Mouse (Mus musculus) gastrocnemius, postnatal 4 days (tissue): ENCODE data around the gene Rinl. TPM values are rescaled to one million over a fixed set of nuclear protein-coding genes. Genes with fewer than 3 reads are reported as not detected.
A peak's percentile ranks its signal among the peaks of the same experiment; 100 is the strongest.

Experiments used
- DNase-seq, 2 experiments: peaks; one replicate each; pipeline ENCODE4 v3.0.0; 2021 to 2022; ENCODE audit warnings: low spot score in 2 of 2, mixed read lengths in 2 of 2
- long read RNA-seq, 2 experiments: library from polyadenylated mRNA; stranded (forward); transcript quantifications; one replicate each; pipeline ENCODE4 v2.0.0; 2021
- total RNA-seq, 2 experiments: library from RNA; stranded (reverse); gene quantifications; 2 replicates each; pipeline ENCODE4 v1.2.3; 2021

Rinl gene
- 1 to 10 TPM; 1.7 to 1.8 TPM for total RNA-seq
- long read RNA-seq, experiment 1, partial matches to known transcripts, result 1 of 1 reads
- long read RNA-seq, experiment 1, other reads (novel, unspliced or antisense), result 0 of 1 reads
- long read RNA-seq, experiment 2, partial matches to known transcripts, result 3 of 6 reads
- long read RNA-seq, experiment 2, other reads (novel, unspliced or antisense), result 3 of 6 reads

GRCm38 (mm10) chr7:28788307-28789195 is at the start of gene Rinl:
Rinl (plus strand) TSS chr7:28788969.
- DNase-seq, result no peak

GRCm38 (mm10) chr7:28739829-28740228 is 48.9 kb upstream of the Rinl start:
- no peak for DNase-seq

- DNase-seq, result no peak
These were observed 47.8 kb upstream of the Rinl start for GRCm38 (mm10) chr7:28740949-28741348.

GRCm38 (mm10) chr7:28741368-28741708 is 47.4 kb upstream of the Rinl start:
- no peak for DNase-seq

- DNase-seq, result peak; percentile 91 to 92
These were observed 46.9 kb upstream of the Rinl start, which contains the start of the genes Mrps12 and Sars2 for GRCm38 (mm10) chr7:28741709-28742438. Mrps12 (minus strand) TSS chr7:28741820. Sars2 (plus strand) TSS chr7:28741992.

- DNase-seq, result no peak
These were observed 38.8 kb upstream of the Rinl start for GRCm38 (mm10) chr7:28749935-28750334.

- no peak for DNase-seq
These were observed 32.7 kb upstream of the Rinl start, which contains the start of gene Ccer2 for GRCm38 (mm10) chr7:28756079-28756478. Ccer2 (plus strand) TSS chr7:28756174.

GRCm38 (mm10) chr7:28758623-28759022 is 30.1 kb upstream of the Rinl start:
- no peak for DNase-seq

- DNase-seq, result no peak
These were observed 26.9 kb upstream of the Rinl start for GRCm38 (mm10) chr7:28761907-28762306.

- DNase-seq, result no peak
These were observed 23.6 kb upstream of the Rinl start for GRCm38 (mm10) chr7:28765211-28765610.

- DNase-seq, result peak; percentile 89 to 94
These were observed 22.4 kb upstream of the Rinl start, which contains the start of gene Sirt2 for GRCm38 (mm10) chr7:28766173-28766879. Sirt2 (plus strand) TSS chr7:28766735.

GRCm38 (mm10) chr7:28766910-28767309 is 21.9 kb upstream of the Rinl start:
- DNase-seq, result no peak

GRCm38 (mm10) chr7:28767462-28767965 is 21.3 kb upstream of the Rinl start, which contains the start of gene Nfkbib:
Nfkbib (minus strand) TSS chr7:28767512.
- no peak for DNase-seq

- DNase-seq, result no peak
These were observed 19.3 kb upstream of the Rinl start for GRCm38 (mm10) chr7:28769414-28769958.

- no peak for DNase-seq
These were observed 18.5 kb upstream of the Rinl start for GRCm38 (mm10) chr7:28770309-28770708.

GRCm38 (mm10) chr7:28771867-28772266 is 16.9 kb upstream of the Rinl start:
- peak in 1 of 2 experiments; percentile 42 for DNase-seq

- no peak for DNase-seq
These were observed 15.6 kb upstream of the Rinl start for GRCm38 (mm10) chr7:28773163-28773562.

GRCm38 (mm10) chr7:28774164-28774563 is 14.6 kb upstream of the Rinl start:
- DNase-seq, result no peak

GRCm38 (mm10) chr7:28775129-28775528 is 13.6 kb upstream of the Rinl start:
- no peak for DNase-seq

- no peak for DNase-seq
These were observed 9.9 kb upstream of the Rinl start for GRCm38 (mm10) chr7:28778825-28779224.
